Mouse (Mus musculus) midbrain, embryonic 14.5 days (tissue): ENCODE measurements at regions not wholly inside any gene's neighbourhood (a gene's known extent, or its start where the extent isn't known, plus 50 kb on each side); places are given as distances from the start of the nearest gene placed in this dataset.

Experiments used
- ATAC-seq: fragments of 200-750 bp; cut with Nextera tagmentation; 2 replicates; pipeline ENCODE4 v1.8.0; 2017; ENCODE audit warnings: moderate number of reproducible peaks, moderate library complexity; ENCODE audit not compliant: low FRiP score, low TSS enrichment
- DNase-seq: peaks from one replicate; pipeline ENCODE4 v3.0.0-alpha.2; 2015
- H3K27ac ChIP-seq: fragments of 300-500 bp; sonication (generic); replicated peaks from 2 replicates; pipeline ENCODE4 v1.5.1; 2014; ENCODE audit warnings: mild to moderate bottlenecking, low read depth, low read length, moderate library complexity
- H3K27me3 ChIP-seq: fragments of 300-500 bp; sonication (generic); 2 replicates; pipeline ENCODE4 v1.6.1; 2014; ENCODE audit warnings: low read length, control low read depth, mixed read lengths; ENCODE audit not compliant: control insufficient read depth, insufficient read depth
- H3K36me3 ChIP-seq: fragments of 300-500 bp; sonication (generic); 2 replicates; pipeline ENCODE4 v1.6.1; 2014; ENCODE audit warnings: low read length, control low read depth; ENCODE audit not compliant: control insufficient read depth, insufficient read depth
- H3K4me1 ChIP-seq: fragments of 300-500 bp; sonication (generic); 2 replicates; pipeline ENCODE4 v1.6.1; 2014; ENCODE audit warnings: mild to moderate bottlenecking, antibody characterized with exemption, low read length, control low read depth; ENCODE audit not compliant: control insufficient read depth, insufficient read depth
- H3K4me2 ChIP-seq: fragments of 300-500 bp; sonication (generic); 2 replicates; pipeline ENCODE4 v1.6.1; 2014; ENCODE audit warnings: mild to moderate bottlenecking, low read length, moderate library complexity
- H3K4me3 ChIP-seq: fragments of 300-500 bp; sonication (generic); replicated peaks from 2 replicates; pipeline ENCODE4 v1.5.1; 2014; ENCODE audit warnings: low read depth, low read length
- H3K9ac ChIP-seq: fragments of 300-500 bp; sonication (generic); replicated peaks from 2 replicates; pipeline ENCODE4 v1.6.1; 2014; ENCODE audit warnings: mild to moderate bottlenecking, low read length, moderate library complexity
- H3K9me3 ChIP-seq: fragments of 300-500 bp; sonication (generic); 2 replicates; pipeline ENCODE4 v1.6.1; 2016; ENCODE audit warnings: low read length, control low read depth, mixed read lengths; ENCODE audit not compliant: control insufficient read depth
- WGBS: fragments of 180-500 bp; shearing (Covaris S2); extraction: QIAGEN DNeasy Blood & Tissue Kit; methylation state at CpG from one replicate; pipeline ENCODE4 v1.1.7; 2014; 5-methylcytosine and 5-hydroxymethylcytosine counted together

DNA sequence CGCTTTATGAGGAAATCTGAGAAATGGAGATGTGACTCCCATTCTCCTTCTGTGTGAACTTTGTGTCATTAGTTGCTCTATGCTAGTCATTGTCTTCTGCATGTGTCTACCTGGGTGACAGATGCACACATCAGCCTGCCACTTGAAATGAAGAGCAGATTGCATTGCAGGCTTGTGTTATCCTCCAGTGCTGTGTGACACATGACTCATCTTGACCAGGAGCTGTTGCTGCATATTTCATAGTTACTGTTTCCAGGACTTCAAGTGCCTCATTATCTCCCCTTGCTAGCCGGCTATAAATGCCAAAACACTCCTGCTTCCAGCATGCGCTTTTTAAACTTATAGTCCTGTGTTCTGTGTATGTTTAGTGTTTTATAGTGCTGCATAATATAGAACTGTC lies 431.2 kb downstream of the Hdgfl1 start:
- H3K36me3 ChIP-seq: no peaks in the 10 kb centered on the region
- H3K27ac ChIP-seq: no peak overlapping the region
- DNase-seq (no peak), ATAC-seq (no peak)
- H3K4me2 ChIP-seq: no peak overlapping the region
- no peak overlapping the region for H3K9ac ChIP-seq
- no peaks in the 10 kb centered on the region for H3K9me3 ChIP-seq
- WGBS: 86% methylated on average over 3 of the region's 3 CpGs
- H3K4me3 ChIP-seq: no peak overlapping the region
- H3K4me1 ChIP-seq: no peaks in the 10 kb centered on the region
- H3K27me3 ChIP-seq: no peaks in the 10 kb centered on the region

DNA sequence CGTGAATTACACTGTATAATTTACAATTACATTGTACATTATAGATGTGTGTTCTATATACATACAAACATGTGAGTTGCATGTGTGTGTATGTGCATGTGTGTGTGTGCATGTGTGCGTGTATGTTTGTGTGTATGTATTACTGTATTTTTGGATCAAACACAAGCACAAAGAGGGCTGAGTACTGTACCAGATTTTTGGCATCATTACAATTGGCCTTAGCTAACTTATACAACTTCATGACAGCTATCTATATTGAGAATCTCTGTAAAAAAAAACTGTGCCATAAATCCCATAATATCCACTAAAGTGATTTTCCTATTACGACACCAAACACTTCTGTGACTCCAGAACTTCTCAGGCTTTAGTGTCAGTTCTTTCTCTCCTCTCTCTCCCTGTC lies 444.9 kb downstream of the Hdgfl1 start:
- WGBS: 92% methylated on average over 3 of the region's 3 CpGs
- DNase-seq (no peak), ATAC-seq (no peak)
- no peaks in the 10 kb centered on the region for H3K9me3 ChIP-seq
- H3K27ac ChIP-seq: no peak overlapping the region
- no peak overlapping the region for H3K4me2 ChIP-seq
- H3K4me1 ChIP-seq: no peaks in the 10 kb centered on the region
- H3K4me3 ChIP-seq: no peak overlapping the region
- H3K36me3 ChIP-seq: no peaks in the 10 kb centered on the region
- H3K9ac ChIP-seq: no peak overlapping the region
- H3K27me3 ChIP-seq: no peaks in the 10 kb centered on the region

- ATAC-seq (no peak), DNase-seq (no peak)
- Histone ChIP-seq H3K9ac (no peak overlapping the region), H3K36me3 (no peaks in the 10 kb centered on the region), H3K27ac (no peak overlapping the region), H3K9me3 (no peaks in the 10 kb centered on the region), H3K27me3 (no peaks in the 10 kb centered on the region), H3K4me2 (no peak overlapping the region), H3K4me1 (no peaks in the 10 kb centered on the region), H3K4me3 (no peak overlapping the region)
- 88% methylated on average over 6 of the region's 6 CpGs for WGBS
Measured at GRCm38 (mm10) chr13:26324633-26325032, 445.3 kb downstream of the Hdgfl1 start.

GRCm38 (mm10) chr13:26318557-26318956 lies 451.4 kb downstream of the Hdgfl1 start:
- H3K27ac ChIP-seq: no peak overlapping the region
- no peaks in the 10 kb centered on the region for H3K36me3 ChIP-seq
- no peak for DNase-seq
- 82% methylated on average over 5 of the region's 5 CpGs for WGBS
- no peak overlapping the region for H3K9ac ChIP-seq
- no peak for ATAC-seq
- no peaks in the 10 kb centered on the region for H3K9me3 ChIP-seq
- H3K4me2 ChIP-seq: no peak overlapping the region
- H3K4me3 ChIP-seq: no peak overlapping the region
- no peaks in the 10 kb centered on the region for H3K4me1 ChIP-seq
- no peaks in the 10 kb centered on the region for H3K27me3 ChIP-seq

- Histone ChIP-seq H3K4me1 (no peaks in the 10 kb centered on the region), H3K27me3 (no peaks in the 10 kb centered on the region), H3K9me3 (no peaks in the 10 kb centered on the region), H3K4me2 (no peak overlapping the region), H3K9ac (no peak overlapping the region), H3K4me3 (no peak overlapping the region), H3K27ac (no peak overlapping the region), H3K36me3 (no peaks in the 10 kb centered on the region)
- DNase-seq (no peak), ATAC-seq (no peak)
- WGBS: 52% methylated on average over 7 of the region's 7 CpGs
Measured at GRCm38 (mm10) chr13:26312246-26313010, 457.5 kb downstream of the Hdgfl1 start.

- Histone ChIP-seq H3K27ac (no peak overlapping the region), H3K4me2 (no peak overlapping the region), H3K27me3 (no peaks in the 10 kb centered on the region), H3K4me3 (no peak overlapping the region), H3K4me1 (no peaks in the 10 kb centered on the region), H3K9me3 (no peaks in the 10 kb centered on the region), H3K9ac (no peak overlapping the region), H3K36me3 (no peaks in the 10 kb centered on the region)
- ATAC-seq (no peak), DNase-seq (no peak)
- 81% methylated on average over 3 of the region's 3 CpGs for WGBS
Measured at GRCm38 (mm10) chr13:26284073-26284444, 485.9 kb downstream of the Hdgfl1 start.

GRCm38 (mm10) chr13:26283397-26284072 lies 486.4 kb downstream of the Hdgfl1 start:
- Histone ChIP-seq H3K27ac (no peak overlapping the region), H3K27me3 (no peaks in the 10 kb centered on the region), H3K4me1 (no peaks in the 10 kb centered on the region), H3K9me3 (no peaks in the 10 kb centered on the region), H3K9ac (no peak overlapping the region), H3K36me3 (no peaks in the 10 kb centered on the region), H3K4me2 (no peak overlapping the region), H3K4me3 (no peak overlapping the region)
- no peak for ATAC-seq
- peak; percentile 10 for DNase-seq
- 83% methylated on average over 6 of the region's 6 CpGs for WGBS

- no peaks in the 10 kb centered on the region for H3K36me3 ChIP-seq
- ATAC-seq (no peak), DNase-seq (no peak)
- H3K4me3 ChIP-seq: no peak overlapping the region
- no peaks in the 10 kb centered on the region for H3K27me3 ChIP-seq
- WGBS: 84% methylated on average over 3 of the region's 3 CpGs
- H3K4me2 ChIP-seq: no peak overlapping the region
- H3K4me1 ChIP-seq: no peaks in the 10 kb centered on the region
- no peak overlapping the region for H3K27ac ChIP-seq
- no peak overlapping the region for H3K9ac ChIP-seq
- no peaks in the 10 kb centered on the region for H3K9me3 ChIP-seq
Measured at GRCm38 (mm10) chr13:26282291-26282690, 487.7 kb downstream of the Hdgfl1 start.

- H3K9me3 ChIP-seq: no peaks in the 10 kb centered on the region
- DNase-seq: no peak
- H3K36me3 ChIP-seq: no peaks in the 10 kb centered on the region
- no peak overlapping the region for H3K4me2 ChIP-seq
- H3K9ac ChIP-seq: no peak overlapping the region
- ATAC-seq: no peak
- WGBS: 93% methylated on average over 3 of the region's 3 CpGs
- no peak overlapping the region for H3K4me3 ChIP-seq
- no peak overlapping the region for H3K27ac ChIP-seq
- no peaks in the 10 kb centered on the region for H3K27me3 ChIP-seq
- H3K4me1 ChIP-seq: no peaks in the 10 kb centered on the region
Measured at GRCm38 (mm10) chr13:26272850-26273249, 497.1 kb downstream of the Hdgfl1 start.
